Mouse (Mus musculus) left cerebral cortex, adult 18-20 months (tissue): ENCODE results near the gene Elane. TPM values are rescaled to one million over a fixed set of nuclear protein-coding genes. Genes with fewer than 3 reads are reported as not detected.
A peak's percentile ranks its signal among the peaks of the same experiment; 100 is the strongest.

ENCODE experiments used
- DNase-seq, 2 experiments: peaks; one replicate each; pipeline ENCODE4 v3.0.0; 2021 to 2022; ENCODE audit warnings: low spot score in 2 of 2, mixed read lengths in 1 of 2
- microRNA-seq, 2 experiments: library from miRNA; unstranded; fragments of <30 nt; microRNA quantifications; one replicate each; pipeline ENCODE4 v1.2.0; 2021
- total RNA-seq, 2 experiments: library from RNA; stranded (reverse); gene quantifications; 2 replicates each; pipeline ENCODE4 v1.2.3; 2021

Elane gene
- total RNA-seq, 2 experiments from 2014 or later, result not detected

DNA sequence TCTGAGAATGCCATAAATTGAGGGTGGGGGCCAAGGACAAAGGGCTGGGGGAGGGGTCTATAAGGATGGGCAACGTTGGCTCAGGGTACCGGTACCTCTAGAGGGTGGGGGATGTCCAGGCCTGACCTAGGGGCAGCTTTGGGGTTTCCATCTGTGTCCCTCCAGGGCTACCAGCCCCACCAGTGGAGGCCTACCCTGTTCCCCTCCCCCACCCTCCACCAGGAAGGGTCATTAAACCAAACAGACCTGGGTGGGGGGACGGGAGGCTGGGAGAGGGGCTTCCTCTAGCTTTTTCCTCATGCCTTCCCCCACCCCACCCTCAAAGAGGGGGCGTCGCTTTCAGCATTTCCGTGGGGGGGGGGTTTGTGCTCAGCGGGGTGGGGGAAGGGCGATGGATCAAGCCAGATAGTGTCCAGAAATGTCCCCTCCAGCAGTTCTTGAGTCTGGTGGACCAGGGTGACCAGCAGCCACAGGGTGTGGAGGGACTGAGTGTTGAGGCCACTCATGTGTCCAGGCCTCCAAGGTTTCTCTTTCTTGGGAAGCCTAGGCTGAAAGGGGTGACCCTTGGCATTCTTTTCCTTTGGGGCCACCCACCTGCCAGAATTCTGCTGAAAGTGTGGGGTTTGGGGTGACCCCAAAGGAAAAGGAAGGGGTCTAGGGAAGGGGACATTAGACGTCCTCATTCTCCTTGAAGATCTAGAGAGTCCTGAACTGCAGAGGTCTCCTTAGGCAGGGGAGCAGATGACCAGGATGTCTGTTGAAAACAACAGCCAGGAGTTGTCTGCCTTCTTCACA, 43.1 kb downstream of the Elane start:
- DNase-seq, result no peak

GRCm38 (mm10) chr10:79929967-79930825, 44.1 kb downstream of the Elane start:
- no peak for DNase-seq

GRCm38 (mm10) chr10:79930826-79931186, 44.8 kb downstream of the Elane start:
- DNase-seq, result no peak

GRCm38 (mm10) chr10:79931797-79932196, 45.8 kb downstream of the Elane start:
- no peak for DNase-seq

DNA sequence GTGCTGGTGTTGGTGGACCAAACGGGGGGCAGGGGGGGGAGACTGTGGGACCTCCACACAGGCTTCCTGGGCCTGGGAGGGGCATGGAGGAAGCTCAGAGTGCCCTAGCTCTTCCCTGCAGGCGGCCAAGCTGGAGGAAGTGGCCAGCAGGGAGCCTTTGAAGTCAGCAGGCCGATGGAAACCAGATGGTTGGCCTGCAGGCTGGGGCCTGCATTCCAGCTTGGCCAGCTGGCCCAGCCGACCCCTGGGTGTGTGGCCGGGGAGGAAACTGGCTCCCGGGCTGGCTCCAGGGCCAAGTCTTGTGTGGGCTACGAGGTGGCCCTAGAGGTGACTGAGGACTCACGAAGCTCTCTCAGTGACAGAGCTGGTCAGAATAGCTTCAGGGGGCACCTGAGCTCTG, 46.7 kb downstream of the Elane start:
- DNase-seq, result no peak

DNA sequence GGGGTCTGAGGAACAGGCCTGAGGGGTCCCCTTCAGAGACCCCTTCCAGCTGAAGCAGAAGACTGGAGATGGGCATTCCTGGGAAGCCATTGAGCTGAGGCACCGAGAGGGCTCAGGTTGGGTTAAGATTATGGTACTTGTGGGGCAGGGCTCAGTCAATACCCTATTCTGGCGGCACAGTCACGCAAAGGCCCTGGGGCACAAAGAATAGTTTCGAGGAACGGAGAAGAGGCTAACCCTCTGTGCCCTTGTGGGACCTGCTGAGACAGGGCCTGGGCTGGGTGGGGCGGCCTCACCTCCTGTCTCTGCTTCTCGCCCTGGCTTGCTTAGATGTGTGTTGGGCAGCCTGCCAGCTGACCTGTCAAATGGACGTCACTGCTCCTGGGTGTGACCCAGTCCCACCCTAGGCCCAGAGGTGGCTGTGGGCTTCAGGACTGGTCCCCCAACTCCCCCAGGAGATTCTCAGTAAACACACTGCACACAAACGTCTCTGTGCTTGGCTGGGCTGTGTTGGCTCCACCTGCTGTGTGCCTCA, 47.2 kb downstream of the Elane start:
- DNase-seq, result no peak

DNA sequence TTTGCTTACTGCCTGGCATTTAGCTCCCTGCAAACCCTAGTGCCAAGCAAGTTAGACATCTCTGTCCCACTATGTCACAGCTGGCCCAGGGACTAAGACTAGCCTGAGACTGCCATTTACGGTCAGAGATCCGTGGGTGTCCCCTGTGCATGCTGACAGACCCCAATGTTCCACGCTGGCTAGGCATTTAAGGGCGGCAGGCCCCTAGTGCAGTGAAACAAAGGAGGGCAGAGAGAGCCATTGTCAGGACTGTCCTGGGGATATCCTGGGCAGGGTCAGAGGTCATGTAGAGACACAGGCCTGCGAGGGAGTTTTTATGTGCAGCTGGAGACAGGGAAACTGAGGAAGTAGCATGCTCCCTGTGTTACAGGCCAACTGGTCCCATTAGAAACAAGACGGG, 47.8 kb downstream of the Elane start:
- no peak for DNase-seq

DNA sequence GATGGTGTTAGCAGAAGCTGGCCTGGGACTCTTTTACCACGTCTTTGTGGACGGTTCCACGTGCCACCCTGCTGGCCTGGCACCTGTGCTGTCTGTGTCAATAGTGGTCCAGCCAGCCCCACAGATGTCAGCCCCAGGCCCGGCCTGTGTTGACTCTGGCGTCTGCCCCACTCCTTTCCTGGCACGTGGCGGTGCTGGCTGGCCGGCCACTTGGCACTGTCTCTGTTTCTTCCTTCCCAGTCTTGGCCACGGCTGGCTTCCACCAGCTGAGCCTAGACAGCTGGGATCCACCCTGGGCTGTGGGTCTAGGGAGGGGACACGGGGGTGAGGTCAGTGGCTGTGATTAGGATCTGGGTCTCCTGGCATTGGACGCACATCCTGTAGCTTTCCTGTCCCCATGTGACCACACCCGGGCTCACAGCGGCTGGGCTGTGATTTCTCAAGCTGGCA, 48.2 kb downstream of the Elane start:
- DNase-seq, result peak in 1 of 2 experiments; percentile 58

GRCm38 (mm10) chr10:79934794-79935569, 48.9 kb downstream of the Elane start:
- DNase-seq, result no peak

DNA sequence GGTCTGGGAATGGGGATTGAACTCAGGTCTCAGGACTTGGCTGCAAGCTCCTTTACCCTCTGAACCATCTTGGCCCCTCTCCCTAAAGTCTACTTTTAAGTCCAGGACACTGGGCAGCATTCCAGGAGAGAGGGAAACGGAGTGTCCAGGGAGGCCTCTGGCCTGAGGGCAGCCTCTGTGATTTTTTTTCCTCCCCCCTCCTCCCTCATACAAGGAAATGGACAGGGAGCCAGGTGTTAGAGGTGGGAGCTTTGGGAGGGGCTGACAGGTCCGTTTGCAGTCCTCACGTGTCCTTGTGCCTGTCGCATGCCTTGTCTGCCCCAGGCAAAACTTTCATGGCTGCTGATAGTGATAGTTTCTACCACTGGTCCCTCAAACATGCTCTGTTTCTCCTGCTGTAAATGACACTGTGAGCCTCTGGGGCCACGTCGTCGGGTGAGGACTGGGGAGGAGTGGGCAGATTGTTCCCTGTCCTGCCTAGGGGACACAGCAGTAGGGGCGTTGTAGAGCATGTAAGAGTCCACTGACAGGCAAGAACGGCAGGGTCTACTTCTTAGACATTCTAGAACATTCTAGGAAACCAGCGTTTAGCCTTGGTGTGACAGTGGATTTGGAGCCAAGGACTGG, 50.4 kb downstream of the Elane start:
- no peak for DNase-seq

DNA sequence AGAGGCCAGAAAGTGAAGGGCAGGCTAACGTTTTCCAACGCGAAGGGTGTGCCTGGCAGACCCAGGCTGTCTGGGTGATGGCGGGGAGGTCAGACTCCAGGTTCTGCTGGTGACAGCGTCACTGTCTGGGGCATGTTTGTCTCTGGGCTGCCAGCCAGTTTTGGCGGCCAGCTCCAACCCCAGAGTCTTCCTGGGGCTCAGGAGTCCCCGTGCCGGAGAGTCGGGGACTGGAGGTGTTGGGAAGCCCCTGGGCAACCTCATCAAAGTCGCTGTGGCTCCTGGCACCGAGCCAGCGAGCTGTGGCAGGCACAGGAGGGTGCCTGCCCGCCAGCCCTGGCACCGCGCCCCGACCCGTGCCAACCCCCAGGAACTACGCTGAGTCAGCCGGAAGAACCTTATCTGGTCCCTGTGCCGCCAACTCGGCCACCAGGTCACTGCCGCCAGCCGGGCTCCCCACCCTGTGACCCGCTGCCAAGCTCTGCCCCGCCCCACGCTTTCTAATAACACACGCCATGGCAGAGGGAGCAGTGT, 50.9 kb downstream of the Elane start:
- DNase-seq, result no peak

Small RNAs within 50 kb of the gene (microRNA-seq; reads per million reads assigned to microRNA genes)
- 0 to 0.25 reads per million in 2 experiments for gene Mir6910

Other genes starting within 250 kb of the Elane start
- gene Shc2, start 248.3 kb upstream of the Elane start, total RNA-seq, result 10 to 100 TPM; 44.3 to 50.1 TPM
- under 1 TPM in 1 of 2 experiments, not detected in 1; 0.82 TPM for gene Odf3l2, start 240.5 kb upstream of the Elane start, total RNA-seq
- not detected for gene Madcam1, start 221.7 kb upstream of the Elane start, total RNA-seq
- 10 to 100 TPM; 69.8 to 77.1 TPM for gene Tpgs1, start 216.9 kb upstream of the Elane start, total RNA-seq
- 10 to 100 TPM; 75.4 to 77.5 TPM for gene Cdc34, start 204.1 kb upstream of the Elane start, total RNA-seq
- 1 to 10 TPM; 2.7 to 3.2 TPM for gene Gzmm, start 197.2 kb upstream of the Elane start, total RNA-seq
- gene Bsg, start 181.8 kb upstream of the Elane start, total RNA-seq, result 100 to 1,000 TPM; 566 to 614 TPM
- gene Hcn2, start 169.6 kb upstream of the Elane start, total RNA-seq, result 100 to 1,000 TPM; 142 to 157 TPM
- gene Polrmt, start 139.7 kb upstream of the Elane start, total RNA-seq, result 10 to 100 TPM; 50.6 to 55.3 TPM
- 1 to 10 TPM; 4.3 to 5.6 TPM for gene Fgf22, start 131.2 kb upstream of the Elane start, total RNA-seq
- 10 to 100 TPM; 86.7 to 98.4 TPM for gene Rnf126, start 119.3 kb upstream of the Elane start, total RNA-seq
- 1 to 10 TPM; 2.7 to 3.2 TPM for gene Fstl3, start 109.0 kb upstream of the Elane start, total RNA-seq
- under 1 TPM; 0.63 to 0.72 TPM for gene Prss57, start 95.3 kb upstream of the Elane start, total RNA-seq
- 100 to 1,000 TPM; 290 to 308 TPM for gene Palm, start 92.7 kb upstream of the Elane start, total RNA-seq
- under 1 TPM; 0.61 to 0.86 TPM for gene Misp, start 65.3 kb upstream of the Elane start, total RNA-seq
- 10 to 100 TPM; 54.3 to 62.5 TPM for gene Ptbp1, start 31.8 kb upstream of the Elane start, total RNA-seq
- 1 to 10 TPM; 2.2 to 2.3 TPM for gene Prtn3, start 11.8 kb upstream of the Elane start, total RNA-seq
- 10 to 100 TPM; 55.6 to 58.0 TPM for gene Plppr3, start 11.6 kb upstream of the Elane start, total RNA-seq
- not detected for gene Cfd, start 4.6 kb downstream of the Elane start, total RNA-seq
- 10 to 100 TPM; 48.6 to 63.7 TPM for gene Med16, start 22.7 kb downstream of the Elane start, total RNA-seq
- not detected for gene Gm26602, start 24.6 kb downstream of the Elane start, total RNA-seq
- gene Kiss1r, start 30.7 kb downstream of the Elane start, total RNA-seq, result 10 to 100 TPM in 1 of 2 experiments, 1 to 10 TPM in 1; 5.3 to 10.3 TPM
- 100 to 1,000 TPM; 307 to 318 TPM for gene R3hdm4, start 35.0 kb downstream of the Elane start, total RNA-seq
- 1 to 10 TPM; 5.6 to 7.2 TPM for gene Arid3a, start 40.8 kb downstream of the Elane start, total RNA-seq
- gene Wdr18, start 73.9 kb downstream of the Elane start, total RNA-seq, result 10 to 100 TPM; 45.3 to 46.5 TPM
- gene Grin3b, start 84.5 kb downstream of the Elane start, total RNA-seq, result under 1 TPM; 0.14 to 0.16 TPM
- 100 to 1,000 TPM; 112 to 113 TPM for gene Tmem259, start 98.1 kb downstream of the Elane start, total RNA-seq
- 1 to 10 TPM; 6.7 to 8.0 TPM for gene Cnn2, start 102.3 kb downstream of the Elane start, total RNA-seq
- 10 to 100 TPM; 13.0 to 13.7 TPM for gene Abca7, start 110.2 kb downstream of the Elane start, total RNA-seq
- gene Arhgap45, start 130.4 kb downstream of the Elane start, total RNA-seq, result 1 to 10 TPM; 3.7 to 4.1 TPM
- gene Polr2e, start 153.5 kb downstream of the Elane start, total RNA-seq, result 10 to 100 TPM; 73.6 to 75.2 TPM
- gene Gpx4, start 160.9 kb downstream of the Elane start, total RNA-seq, result 100 to 1,000 TPM; 554 to 575 TPM
- 10 to 100 TPM; 16.8 to 18.8 TPM for gene Sbno2, start 219.3 kb downstream of the Elane start, total RNA-seq
- gene Stk11, start 229.6 kb downstream of the Elane start, total RNA-seq, result 100 to 1,000 TPM; 108 to 109 TPM